Mouse (Mus musculus): ENCODE data around the gene Olfml2b.

The Olfml2b gene

DNA sequence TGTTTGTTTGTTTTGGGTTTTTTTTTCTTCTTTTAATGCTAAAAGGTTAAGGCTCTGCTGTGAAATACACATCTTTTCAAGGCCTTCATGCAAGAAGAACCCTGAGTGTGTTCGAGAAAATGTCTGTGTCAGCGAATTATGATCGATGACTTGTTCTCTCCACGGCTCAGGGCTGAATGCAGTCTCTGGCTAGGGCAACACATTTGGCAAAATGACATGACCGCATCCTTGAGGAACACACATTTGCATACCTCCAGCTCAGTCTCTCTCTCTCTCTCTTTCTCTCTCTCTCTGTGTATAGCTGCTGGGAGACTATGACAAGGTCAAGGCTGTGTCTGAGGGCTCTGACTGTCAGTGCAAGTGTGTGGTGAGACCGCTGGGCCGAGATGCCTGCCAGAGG, 3.0 kb downstream of the Olfml2b start:
- DNase-seq, result no peak

DNA sequence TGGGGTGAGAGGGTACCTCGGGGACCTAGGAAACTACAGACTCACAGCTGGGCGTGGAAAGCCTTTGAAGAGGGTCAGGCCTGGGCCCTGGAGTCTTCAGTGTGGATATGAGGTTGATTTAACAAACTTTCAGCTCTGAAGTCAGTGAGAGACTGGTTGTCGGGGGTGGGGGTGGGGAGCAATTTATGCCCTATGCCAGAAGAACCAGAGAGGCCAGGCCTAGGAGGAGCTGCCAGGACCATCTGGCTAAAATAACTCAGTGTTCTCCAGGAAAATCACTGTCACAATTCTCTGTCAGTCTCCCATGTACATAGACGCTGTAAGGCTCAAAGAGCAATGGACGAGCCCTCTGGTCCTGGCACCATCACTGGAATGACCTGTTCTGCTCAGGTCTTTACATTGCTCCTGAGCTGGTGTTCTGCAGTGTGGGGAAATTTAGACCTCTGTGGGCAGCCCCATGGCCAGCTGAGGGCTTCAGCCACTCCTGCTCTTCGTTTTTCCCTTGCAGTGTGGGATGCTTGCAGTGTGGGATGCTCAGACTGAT, 3.7 kb downstream of the Olfml2b start:
- peak; percentile 83 for DNase-seq

DNA sequence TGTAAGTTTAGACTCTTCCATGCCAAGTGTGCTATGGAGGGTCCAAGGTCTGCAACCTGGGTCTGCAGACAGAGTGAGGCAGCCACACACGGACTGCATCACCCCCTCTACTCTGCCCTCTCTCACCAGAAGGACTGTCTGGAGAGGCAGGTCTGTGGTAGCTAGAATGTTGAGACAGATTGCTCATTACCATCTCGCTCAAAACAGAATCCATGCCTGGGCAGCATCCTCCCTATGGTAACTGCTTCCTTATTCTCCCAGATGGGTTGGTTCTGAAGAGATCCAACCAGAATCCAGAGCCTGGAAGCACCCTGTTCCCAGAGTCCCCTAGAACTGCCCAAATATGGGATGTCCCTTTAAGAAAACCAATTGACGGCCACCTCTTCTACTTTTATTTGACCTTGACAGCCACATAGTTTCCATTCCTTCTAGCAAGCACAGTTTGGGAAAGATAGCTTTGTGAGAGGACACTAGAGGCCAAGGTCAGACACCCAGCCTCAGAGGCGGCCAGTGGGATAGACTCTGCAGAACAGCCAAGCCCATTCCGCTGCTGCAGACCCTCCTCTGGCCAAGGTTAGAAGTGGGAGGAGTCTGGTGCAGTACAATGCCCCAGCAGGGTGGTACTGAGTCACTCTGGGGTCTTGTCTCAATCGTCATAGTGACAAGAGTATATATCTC, 6.9 kb downstream of the Olfml2b start:
- DNase-seq, result peak; percentile 92

DNA sequence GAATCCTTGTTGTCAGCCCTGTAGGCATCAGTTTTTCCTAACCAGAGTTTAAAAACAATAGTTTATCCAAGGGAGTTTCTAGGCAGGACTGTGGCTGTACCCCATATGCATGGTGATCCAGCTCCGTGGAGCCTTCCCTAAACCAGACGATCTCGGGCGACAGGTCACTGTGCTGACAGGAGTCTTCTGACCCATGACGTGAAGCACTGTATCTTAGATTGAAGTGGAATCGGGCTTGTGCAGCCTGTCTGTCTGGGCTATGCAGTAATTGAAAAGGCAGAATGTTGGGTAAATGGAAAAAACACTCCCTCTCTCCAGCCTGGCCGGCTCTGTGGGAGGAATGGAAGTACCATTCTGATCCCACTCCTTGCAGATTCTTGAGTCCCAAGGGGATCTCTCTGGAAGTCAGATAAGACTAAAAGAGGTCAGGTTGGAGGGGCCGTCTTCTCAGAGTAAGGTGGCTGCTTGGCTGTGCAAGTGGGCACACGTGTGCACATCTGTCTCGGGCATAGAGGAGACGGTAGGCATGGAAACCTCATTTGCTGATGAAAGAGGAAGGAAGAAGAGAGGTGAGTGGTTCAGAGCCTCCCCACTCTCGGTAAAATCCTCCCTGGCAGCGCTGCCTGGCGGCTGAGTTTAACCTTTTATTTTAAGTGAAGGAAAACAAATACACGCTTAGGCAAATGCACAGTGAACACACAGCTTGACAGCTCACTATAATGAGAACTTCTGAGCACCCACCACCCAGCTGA, 7.8 kb downstream of the Olfml2b start:
- peak; percentile 94 for DNase-seq

DNA sequence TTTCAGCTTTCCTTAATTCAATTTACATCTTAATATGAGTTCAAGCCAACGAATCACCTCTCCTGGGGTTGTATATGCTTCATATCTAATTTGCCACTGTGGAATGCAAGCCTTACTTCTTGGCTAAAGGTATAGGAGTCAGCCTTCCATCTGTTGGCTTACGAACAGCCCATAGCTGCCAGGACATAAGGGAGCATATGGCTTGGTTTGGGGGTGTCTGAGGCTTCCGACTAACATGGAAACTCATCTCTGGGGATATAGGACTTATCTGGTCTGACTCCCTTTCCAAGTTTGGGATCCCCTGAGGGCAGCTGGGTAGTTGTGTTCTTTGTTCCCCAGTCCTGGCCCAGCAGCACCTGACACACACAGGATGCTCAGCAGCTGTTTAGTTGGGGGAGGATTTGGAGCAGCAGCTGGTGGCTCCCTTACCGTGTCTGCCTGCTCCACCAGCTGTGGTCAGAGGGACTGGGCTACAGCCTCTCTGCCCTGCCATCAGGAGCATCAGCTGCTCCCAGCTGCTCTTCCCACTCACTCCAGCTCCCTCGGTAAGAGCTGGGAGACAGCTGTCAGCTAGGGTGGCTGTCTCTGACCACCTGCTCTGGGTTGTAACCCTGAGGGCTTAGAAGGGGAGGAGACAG, 11.1 kb downstream of the Olfml2b start:
- peak; percentile 98 for DNase-seq

DNA sequence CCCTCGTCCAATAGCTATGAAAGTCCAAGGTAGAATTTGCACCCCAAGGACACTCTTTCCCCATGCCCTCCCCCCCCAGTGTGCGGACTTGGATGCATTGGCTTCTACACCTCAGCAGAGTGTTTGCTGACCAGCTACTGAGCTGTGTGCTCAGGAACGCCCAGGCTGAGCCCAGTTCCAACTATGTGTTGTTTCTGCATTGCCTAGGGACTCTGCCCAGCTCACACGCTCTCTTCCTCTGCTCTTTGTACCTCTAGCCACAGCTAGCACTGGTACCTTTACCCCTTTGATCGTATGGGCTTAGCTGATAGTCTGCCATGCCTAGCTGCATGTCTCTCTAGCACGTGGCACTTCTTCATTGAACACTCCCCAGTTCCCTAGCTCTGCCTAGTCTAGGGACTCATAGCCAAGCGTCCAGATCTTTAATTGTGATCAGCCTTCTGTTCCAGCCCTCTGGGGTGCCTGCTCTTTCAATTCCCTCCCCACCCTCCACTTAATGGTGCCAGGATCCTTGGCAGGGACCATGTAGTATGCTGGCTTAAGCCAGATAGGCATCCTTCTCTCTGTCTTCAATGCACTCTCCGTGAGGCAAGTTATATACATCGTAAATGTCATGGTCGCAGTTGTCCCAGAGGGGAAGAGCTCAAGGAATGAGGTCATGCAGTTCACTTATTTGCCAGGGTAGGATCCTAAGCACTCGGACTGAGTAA, 12.3 kb downstream of the Olfml2b start:
- DNase-seq, result no peak

DNA sequence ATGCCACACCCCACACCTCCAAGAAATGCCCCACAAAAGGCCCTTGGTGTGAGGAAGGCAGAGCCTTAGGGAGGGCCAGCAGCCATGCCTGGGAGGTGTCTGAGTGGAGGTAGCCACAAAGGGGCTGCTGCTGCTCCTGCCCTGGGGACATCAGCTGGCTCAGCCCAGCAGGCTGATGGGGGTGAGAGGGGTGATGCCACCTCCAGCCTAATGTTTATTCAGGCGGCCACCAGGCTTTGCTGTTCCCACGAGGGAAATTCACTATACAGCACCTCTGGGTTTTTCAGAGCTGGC, 12.8 kb downstream of the Olfml2b start:
- no peak for DNase-seq

DNA sequence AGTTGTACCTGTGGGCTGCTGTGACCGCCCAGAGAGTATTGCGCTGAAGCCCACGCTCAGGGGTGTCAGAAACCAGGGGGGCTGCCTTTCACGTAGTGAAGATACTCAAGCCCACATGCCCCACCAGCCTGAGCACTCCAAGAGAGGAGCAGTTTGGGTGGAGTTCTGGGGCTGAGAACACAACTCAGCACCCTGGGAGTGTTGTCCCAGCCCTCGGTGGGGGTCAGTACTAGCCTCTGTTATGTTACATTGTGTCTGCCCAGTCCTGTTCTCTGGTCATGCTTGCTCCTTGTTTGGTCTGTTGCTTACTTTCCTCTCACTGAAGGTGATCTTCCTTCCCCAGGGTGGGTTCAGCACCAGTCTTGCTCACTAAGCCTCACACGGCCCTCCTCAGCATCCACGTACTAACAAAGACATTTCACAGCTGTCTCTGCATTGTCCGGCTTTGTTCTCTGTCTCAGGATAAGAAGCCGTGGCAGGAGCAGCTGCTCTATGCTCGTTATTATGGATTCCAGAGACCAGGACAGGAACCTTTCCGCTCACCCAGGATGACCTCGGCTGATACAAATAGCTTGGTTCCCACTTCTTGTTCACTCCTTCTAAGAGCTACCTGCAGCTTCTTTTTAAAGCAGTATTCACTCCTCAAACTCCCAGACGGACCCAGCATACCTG, 13.4 kb downstream of the Olfml2b start:
- no peak for DNase-seq

DNA sequence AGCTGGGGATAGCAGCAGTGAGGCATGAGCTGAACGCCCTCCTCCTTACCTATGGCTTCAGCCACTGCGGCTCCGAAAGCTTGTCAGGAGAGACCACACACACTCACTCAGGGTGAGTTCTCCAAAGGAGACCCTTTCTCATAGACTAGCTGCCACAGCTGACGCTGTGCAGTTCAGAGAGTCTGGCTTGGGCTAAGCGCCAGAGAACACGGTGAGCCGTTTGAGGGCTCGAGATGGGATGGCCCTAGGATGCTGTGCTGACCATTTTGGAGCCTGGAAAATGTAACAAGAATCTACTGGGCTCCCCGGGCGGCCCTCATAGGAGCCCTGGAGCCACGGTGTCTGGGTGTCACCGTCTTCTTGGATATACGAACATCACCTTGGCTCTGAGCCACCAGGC, 14.9 kb downstream of the Olfml2b start:
- DNase-seq, result no peak

DNA sequence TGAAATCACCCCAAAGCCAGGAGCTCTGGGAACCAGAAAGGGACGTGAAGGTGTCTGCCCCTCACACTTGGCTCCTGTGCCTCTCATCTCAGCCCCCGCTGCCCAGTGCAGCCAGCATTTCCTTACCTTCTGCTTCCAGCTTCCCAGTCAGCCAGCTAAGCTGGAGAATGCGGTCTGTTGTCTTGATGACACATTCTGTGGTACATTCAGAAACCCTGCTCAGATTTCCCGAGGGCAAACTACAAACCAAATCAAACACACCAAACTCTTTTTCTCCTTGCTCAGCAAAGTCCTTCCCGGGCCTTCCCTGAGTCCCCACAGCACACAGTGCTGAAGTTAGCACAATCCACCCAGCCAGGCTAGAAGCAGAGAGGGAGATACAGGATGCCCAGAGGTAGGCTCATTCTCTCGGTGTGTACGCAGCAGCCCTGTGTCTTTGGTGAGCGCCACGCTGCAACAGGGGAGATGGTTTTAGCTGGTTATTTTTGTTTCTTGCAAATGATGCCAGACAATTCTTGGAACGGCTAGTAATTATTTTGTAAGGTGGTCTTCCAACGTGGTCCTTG, 20.4 kb downstream of the Olfml2b start:
- DNase-seq, result no peak

DNA sequence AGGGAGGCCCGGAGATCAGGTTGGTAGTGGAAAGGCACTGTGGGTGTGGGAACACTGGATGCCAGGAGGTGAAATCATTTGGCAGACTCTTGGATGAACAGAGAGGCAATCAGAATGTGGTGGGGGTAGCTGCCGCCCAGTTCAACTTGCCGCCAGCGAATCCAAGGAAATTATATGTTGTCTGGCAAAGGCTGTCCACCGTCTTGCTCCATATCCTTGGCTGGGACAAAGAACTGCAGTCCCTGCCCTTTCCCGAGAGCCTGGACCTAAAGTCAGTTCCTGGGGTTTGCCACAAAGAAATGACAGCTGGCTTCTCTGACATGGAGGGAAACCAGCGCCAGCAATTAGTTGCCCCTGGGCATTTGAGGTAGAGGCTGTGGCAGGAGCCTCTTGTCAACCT, 20.9 kb downstream of the Olfml2b start:
- no peak for DNase-seq

DNA sequence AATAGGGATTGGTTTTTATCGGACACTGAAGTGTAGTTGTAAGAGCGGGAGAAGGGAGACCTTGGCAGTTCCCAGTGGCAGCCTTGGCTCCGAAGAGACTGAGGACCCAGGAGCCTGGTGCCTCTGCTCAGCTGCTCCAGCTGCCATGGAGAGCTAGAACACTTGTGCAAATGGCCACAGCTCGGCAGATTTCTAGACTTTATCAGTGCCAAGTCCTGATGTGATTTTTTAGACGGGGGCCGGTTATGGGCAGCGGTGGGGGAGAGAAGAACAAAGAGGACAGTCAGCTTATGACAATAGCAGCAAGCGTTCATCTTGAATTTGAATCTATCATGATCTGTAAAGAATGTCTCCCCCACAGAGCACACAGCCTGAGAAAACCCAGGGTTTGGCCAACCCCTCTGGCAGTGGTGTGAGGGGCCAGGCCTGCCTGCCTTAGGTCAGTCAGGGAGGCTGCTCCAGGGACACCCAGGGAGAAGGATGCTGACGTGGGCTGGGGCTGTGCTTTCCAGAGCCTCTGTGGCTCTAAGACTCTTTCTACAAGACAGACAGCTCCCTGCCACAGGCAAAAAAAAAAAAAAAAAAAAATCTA, 29.9 kb downstream of the Olfml2b start:
- peak; percentile 94 for DNase-seq

DNA sequence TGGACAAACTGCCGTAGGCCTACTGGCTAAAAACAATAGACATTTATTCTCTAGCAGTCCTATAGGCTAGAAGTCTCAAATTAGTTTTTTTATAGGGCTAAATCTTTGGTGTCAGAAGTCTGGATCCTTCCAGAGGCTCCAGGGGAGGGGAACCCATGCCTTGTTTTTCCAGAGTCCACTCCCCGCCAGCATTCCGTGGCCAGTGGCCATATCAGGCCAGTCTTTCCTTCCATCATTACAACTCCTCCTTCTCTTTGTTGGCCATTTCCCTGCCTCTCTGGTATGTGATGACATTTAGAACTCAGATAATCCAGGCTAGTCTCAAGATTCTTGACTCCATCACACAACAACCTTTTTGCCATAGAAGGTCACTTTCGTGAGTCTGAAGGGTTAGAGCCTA, 33.3 kb downstream of the Olfml2b start:
- DNase-seq, result no peak

DNA sequence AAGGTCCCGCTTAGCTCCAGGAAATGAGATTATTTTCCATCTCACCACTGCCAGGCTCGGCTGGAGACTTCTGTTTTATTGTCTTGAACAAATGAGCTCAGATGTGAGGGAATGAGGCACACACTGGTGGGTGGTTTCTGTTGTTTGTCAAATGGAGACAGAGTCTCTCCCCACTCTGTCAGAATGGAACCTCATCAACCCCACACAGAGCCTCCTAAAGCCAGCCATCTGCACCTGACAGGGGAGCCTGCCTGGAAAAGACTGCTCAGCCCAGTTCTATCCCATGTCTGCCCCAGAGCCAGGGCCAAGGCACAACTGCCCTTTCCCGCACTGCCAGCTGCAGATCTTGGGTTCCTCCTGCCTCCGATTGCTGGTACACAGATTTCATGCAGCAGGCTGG, 34.5 kb downstream of the Olfml2b start:
- DNase-seq, result peak; percentile 81

DNA sequence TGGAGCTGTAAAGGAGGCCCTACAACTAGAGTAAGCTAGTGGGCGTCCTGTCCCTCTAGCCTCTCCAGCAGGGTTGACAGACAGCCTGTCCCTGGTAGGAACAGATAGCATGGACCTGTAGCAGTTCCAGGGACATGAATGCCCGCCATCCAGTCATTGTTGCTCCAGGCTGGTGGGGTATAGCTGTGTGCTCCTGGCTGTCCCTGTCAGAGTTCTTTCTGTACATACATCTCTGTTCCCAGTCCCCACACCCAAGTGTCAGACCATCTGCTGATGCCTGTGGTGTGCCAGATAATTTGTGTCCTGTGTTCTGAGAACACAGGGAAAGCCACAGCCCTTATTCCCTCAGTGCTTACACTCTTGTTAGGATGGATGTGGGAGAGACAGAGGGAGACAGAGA, 35.3 kb downstream of the Olfml2b start:
- DNase-seq, result no peak

DNA sequence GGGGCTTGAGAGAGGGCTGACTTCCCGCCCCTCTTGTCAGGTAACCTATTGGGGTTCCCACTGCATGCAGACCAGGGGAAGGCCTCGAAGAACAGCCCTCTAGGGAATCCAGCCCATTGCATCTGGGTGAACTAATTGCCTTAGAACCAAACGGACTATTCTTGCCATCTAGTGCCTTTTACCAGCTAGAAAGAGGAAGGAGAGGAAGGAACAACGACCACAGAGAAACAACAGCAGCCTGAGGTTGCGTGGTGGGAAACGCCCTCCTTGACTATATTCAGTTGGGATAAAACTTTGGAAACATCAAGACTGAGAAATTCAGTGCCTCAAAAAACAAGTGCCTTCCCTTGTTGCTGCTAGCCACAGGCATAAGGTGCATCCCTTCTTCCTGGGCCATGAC, 39.5 kb downstream of the Olfml2b start:
- no peak for DNase-seq

DNA sequence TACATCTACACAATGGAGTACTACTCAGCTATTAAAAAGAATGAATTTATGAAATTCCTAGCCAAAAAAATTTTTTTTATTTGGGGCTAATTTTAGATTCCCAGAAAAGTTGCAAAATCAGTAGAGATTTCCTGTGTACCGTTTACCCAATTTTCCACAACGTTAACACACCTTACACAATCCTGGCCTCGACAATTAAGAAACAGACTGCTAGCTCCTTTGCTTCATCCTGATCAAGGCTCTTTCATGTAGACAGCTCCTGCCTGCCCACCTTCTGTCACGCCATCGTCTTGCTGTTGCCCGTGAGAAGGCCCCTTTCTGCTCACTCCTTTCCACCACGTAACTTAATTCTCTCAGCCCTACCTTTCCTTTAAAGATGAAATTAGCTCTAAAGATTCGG, 45.4 kb downstream of the Olfml2b start:
- DNase-seq, result peak; percentile 55

DNA sequence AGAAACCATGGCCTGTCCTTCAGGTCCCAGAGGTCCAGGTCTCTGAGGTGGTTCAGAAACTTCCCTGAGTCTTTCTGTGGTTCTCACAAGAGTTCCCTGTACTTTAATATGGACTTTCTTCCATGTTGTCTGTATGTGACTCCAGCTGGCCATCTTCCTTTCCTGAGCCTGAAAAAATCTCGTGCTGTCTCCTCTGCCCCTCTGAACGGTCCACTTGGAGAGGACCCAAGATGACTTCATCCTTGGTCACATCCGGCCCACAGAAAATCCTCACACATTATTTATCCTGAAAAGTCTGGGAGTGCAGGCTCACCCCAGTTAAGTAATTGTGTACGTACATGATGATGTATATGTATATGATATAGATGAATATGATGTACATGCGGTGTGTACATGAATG, 47.0 kb downstream of the Olfml2b start:
- peak; percentile 88 for DNase-seq

DNA sequence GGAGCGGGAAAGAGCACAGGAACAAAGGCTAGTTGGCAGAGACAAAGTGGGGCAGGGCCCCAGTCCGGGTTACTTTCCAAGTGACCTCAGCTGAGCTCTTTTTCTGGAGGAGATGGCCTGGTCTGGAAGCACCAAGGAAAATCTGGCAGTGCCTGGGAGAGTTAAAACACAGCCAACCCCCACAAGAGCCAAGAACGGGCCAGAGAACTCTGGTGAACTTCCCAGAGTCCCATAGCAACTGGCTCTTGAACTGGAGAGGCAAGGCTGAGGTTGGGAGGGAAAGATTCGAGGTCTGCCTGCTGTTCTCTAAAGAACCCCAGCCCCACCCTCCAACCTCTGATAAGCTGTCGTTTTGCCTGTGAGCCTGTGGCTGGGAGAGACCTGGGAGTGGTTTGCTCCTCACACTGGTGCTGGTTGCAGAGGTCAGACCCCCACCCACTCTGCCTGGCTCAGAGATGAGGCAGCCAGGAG, 50.5 kb downstream of the Olfml2b start:
- peak; percentile 99 for DNase-seq

DNA sequence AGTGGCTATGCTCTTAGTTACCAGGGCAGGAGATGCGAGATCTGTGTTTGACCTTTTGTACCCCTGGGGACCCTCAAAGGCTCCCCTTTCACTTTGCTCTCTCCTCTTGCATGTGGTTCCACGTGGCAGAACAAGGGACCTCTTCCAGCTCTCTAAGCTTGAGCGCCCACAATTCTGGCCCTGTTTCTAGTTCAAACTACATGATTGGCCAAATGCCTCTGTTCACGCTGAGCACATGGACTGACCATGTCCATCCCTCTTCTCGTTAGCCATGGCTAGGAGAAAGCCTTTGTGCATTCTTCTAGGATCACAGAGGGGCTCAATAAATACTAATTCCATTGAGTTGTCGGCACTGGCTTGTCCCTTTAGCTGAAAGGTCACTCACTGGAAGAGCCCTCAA, 51.0 kb downstream of the Olfml2b start:
- DNase-seq, result no peak

DNA sequence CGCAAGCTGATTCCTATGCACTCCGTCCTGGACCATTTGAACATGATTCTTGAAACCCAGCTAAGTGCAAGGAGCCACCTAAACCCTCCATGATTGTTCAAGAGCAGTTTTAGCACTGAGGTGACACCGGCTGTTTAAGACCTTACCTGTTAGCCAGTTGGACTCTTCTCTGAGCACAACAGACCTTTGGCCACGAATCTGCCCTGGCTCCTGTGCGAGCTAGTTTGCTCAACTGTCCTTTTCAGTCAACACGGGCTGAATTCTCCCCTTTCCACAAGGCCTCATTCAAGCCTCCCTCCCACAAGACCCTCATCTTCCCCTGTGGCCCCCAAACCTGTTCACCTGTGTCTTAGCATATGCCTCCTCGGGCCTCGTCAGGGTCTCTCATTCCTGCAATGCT, 52.7 kb downstream of the Olfml2b start:
- DNase-seq, result peak; percentile 84

DNA sequence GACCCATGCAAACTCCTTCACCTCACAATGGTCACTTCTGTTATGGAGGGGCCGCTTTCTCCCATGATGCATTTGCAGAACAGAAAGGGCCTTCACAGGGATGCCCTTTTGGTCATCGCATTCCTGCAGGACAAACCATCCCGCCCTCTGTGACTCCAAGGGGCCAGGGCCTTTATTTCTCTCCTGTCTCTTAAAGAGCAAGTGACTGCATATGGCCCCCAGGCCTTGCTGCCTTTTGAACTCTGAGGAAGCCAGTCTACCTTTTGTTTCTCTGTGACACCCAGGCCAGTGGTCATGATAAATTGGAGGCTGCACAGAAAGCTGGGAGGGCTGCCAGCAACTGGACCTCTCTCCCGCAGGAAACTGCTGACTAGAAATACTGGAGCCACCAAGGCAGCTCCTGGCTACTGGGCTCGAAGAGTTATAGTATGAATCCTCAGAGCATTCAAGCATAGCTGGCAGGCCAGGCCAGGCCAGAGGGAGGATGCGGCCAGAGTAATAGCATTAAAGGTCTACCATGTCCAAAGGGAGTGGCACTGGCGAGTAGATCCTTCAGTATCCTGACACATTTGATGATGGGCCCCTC, 53.5 kb downstream of the Olfml2b start:
- peak; percentile 90 for DNase-seq
